In genomic region chr15:27358441-27358840, GRCm38 (mm10) we compare ENCODE assay signal across 17 mouse cellular contexts.
DNase-seq lines count a peak whose midpoint lies in the region; ATAC-seq lines count a peak whose summit lies in the region.
"Had no signal": no experiment of that assay in that cellular context is flagged by ENCODE, and none has a peak within 500 bp of the region (broad histone marks: within the 10 kb centered on the region; RNA-seq: fewer than 3 reads in every experiment).

No protein-coding gene starts in this region.

- no peaks in the 10 kb centered on the region for H3K36me3 ChIP-seq in limb, embryonic 13.5 days
- no peaks in the 10 kb centered on the region for H3K36me3 ChIP-seq in limb, embryonic 10.5 days
- H3K36me3 ChIP-seq: embryonic facial prominence, embryonic 15.5 days; forebrain, embryonic 15.5 days; hindbrain, embryonic 13.5 days had no signal

- H3K4me2 ChIP-seq in limb, embryonic 13.5 days (replicated peaks) = no peak overlapping the region
- H3K4me2 ChIP-seq: embryonic facial prominence, embryonic 15.5 days; forebrain, embryonic 15.5 days; hindbrain, embryonic 13.5 days had no signal

- H3K4me1 ChIP-seq in limb, embryonic 13.5 days = no peaks in the 10 kb centered on the region
- no peaks in the 10 kb centered on the region for H3K4me1 ChIP-seq in limb, embryonic 10.5 days
- H3K4me1 ChIP-seq: embryonic facial prominence, embryonic 15.5 days; forebrain, embryonic 15.5 days; hindbrain, embryonic 13.5 days had no signal

- H3K9ac ChIP-seq in limb, embryonic 13.5 days = no peak overlapping the region
- H3K9ac ChIP-seq: embryonic facial prominence, embryonic 15.5 days; forebrain, embryonic 15.5 days; hindbrain, embryonic 13.5 days; liver, embryonic 14.5 days had no signal

- DNase-seq in limb, embryonic 10.5 days (ENCODE audit: low spot score) = no peak
- DNase-seq in cerebellum, adult 9-10 months = peak; percentile 55
- DNase-seq in layer of hippocampus, adult 9-11 months = peak; percentile 39
- peak; percentile 13 for DNase-seq in right cerebral cortex, postnatal 25 days
- DNase-seq in urinary bladder, postnatal 4 days (ENCODE audit: low spot score in 2 of 2) = no peak
- no peak for DNase-seq in kidney, adult 9 months
- DNase-seq: adrenal gland, adult 8-10 months; kidney, adult 18-20 months; lung, postnatal 36 days had no signal

- H3K9me3 ChIP-seq in limb, embryonic 13.5 days = no peaks in the 10 kb centered on the region
- H3K9me3 ChIP-seq in limb, embryonic 10.5 days (replicated peaks) = no peaks in the 10 kb centered on the region
- H3K9me3 ChIP-seq: embryonic facial prominence, embryonic 15.5 days; forebrain, embryonic 15.5 days; hindbrain, embryonic 13.5 days had no signal

- no peaks in the 10 kb centered on the region for H3K27me3 ChIP-seq in limb, embryonic 13.5 days
- H3K27me3 ChIP-seq in limb, embryonic 10.5 days (ENCODE audit: low read depth, poor library complexity, severe bottlenecking) = no peaks in the 10 kb centered on the region
- H3K27me3 ChIP-seq: CH12.LX; embryonic facial prominence, embryonic 15.5 days; forebrain, embryonic 15.5 days; hindbrain, embryonic 13.5 days; Patski had no signal

- no peak overlapping the region for H3K4me3 ChIP-seq in limb, embryonic 13.5 days
- H3K4me3 ChIP-seq in limb, embryonic 10.5 days = no peak overlapping the region
- H3K4me3 ChIP-seq: embryonic facial prominence, embryonic 15.5 days; forebrain, embryonic 15.5 days; hindbrain, embryonic 13.5 days had no signal

- H3K27ac ChIP-seq in limb, embryonic 13.5 days = no peak overlapping the region
- no peak overlapping the region for H3K27ac ChIP-seq in limb, embryonic 10.5 days
- H3K27ac ChIP-seq: embryonic facial prominence, embryonic 15.5 days; forebrain, embryonic 15.5 days; hindbrain, embryonic 13.5 days; liver, embryonic 14.5 days had no signal

- 0 out of 2 replicates have a peak, but pooled peaks have one; percentile 59 for ATAC-seq in limb, embryonic 13.5 days (ENCODE audit: low FRiP score, low read depth)
- ATAC-seq: forebrain, embryonic 15.5 days; midbrain, embryonic 16.5 days; Patski had no signal

- WGBS in limb, embryonic 13.5 days = 70% methylated on average over 6 of the region's 6 CpGs
- 84% methylated on average over 6 of the region's 6 CpGs for WGBS in limb, embryonic 10.5 days

Comparison
In these comparisons a context has a peak if more than half of its experiments do, and no peak if none do; other contexts are left out.
1. DNase-seq: peak in cerebellum, adult 9-10 months (single experiment), layer of hippocampus, adult 9-11 months (single experiment) and right cerebral cortex, postnatal 25 days (single experiment); none in limb, embryonic 10.5 days (single experiment), urinary bladder, postnatal 4 days (0 of 2) and kidney, adult 9 months (single experiment).